Mouse (Mus musculus): ENCODE results near the gene Dgkz. TPM values are rescaled to one million over a fixed set of nuclear protein-coding genes. Genes with fewer than 3 reads are reported as not detected.

Dgkz gene
- polyA plus RNA-seq, 1 experiment, result 47.1 TPM

DNA sequence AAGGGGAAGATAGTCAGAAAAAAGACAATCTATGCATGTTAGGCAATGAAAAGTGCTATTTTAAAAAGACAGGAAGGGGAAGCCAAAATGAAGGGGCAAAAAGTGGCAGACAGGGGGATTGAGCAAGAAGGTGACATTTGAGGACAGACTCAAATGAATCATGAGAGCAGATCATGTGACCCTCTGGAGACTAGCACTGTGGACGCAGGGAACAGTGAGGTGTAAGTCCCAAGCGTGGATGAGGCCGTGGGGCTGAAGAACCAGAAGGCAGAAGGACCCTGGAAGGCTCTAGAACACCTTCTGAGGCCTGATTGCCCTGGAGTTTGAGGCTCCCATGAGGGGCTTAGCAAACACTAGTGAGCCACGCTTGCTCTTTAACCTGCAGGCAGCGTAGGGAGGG lies 9.3 kb downstream of the Dgkz start:
- H3K4me3 ChIP-seq (ENCODE audit: insufficient read depth, poor library complexity, severe bottlenecking), result no peak overlapping the region

DNA sequence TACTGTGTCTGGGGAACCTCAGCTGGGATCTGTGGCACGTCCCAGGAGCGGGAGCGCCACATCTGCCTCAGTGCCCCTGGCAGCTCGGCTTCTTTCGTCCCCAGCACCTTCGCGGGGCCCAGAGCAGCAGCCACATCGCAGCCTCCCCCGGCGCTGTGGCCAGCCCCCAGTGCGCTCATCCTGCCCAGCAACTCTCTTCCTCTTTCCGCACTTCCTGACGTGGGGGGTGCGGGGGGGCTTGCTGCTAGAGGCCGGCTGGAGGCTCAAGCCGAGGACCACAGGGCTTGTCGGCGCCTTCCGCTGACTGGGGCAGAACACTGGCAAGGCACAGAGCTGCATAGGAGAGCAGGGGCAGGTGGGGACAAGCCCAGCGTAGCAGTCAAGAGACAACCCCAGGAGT lies 10.2 kb downstream of the Dgkz start:
- no peaks in the 10 kb centered on the region for H3K27me3 ChIP-seq (ENCODE audit: control insufficient read depth, insufficient read depth, insufficient read length)
- H3K79me3 ChIP-seq (ENCODE audit: low read depth), result peaks cover 22% of the 10 kb centered on the region
- peaks cover 29% of the 10 kb centered on the region for H3K79me2 ChIP-seq (ENCODE audit: control insufficient read depth, insufficient read depth)
- H3ac ChIP-seq (ENCODE audit: control insufficient read depth, insufficient read length, low read depth), result no peak overlapping the region
- H3K4me3 ChIP-seq (ENCODE audit: insufficient read depth, poor library complexity, severe bottlenecking), result no peak overlapping the region
- H3K36me3 ChIP-seq (ENCODE audit: control insufficient read depth, insufficient read depth), result no peaks in the 10 kb centered on the region
- TF ChIP-seq CTCF (IDR thresholded peaks at IDR 0.05; ENCODE audit: control insufficient read depth, insufficient read depth, insufficient read length) (no peak), FOSL1 (IDR thresholded peaks at IDR 0.05; ENCODE audit: insufficient read depth, low read length, poor library complexity, severe bottlenecking) (no peak), MYOG (IDR thresholded peaks at IDR 0.05; ENCODE audit: control insufficient read depth, extremely low read depth, insufficient read length) (no peak), MYOD1 (IDR thresholded peaks at IDR 0.05; ENCODE audit: control insufficient read depth, insufficient read length, low read depth) (no peak)

More for the DNA sequence above, 9.3 kb downstream of the Dgkz start:
- H3K79me2 ChIP-seq (ENCODE audit: control insufficient read depth, insufficient read depth), result peaks cover 19% of the 10 kb centered on the region
- no peak overlapping the region for H3ac ChIP-seq (ENCODE audit: control insufficient read depth, insufficient read length, low read depth)
- TF ChIP-seq MYOG (IDR thresholded peaks at IDR 0.05; ENCODE audit: control insufficient read depth, extremely low read depth, insufficient read length), result no peak
- TF ChIP-seq USF1 (IDR thresholded peaks at IDR 0.05; ENCODE audit: low read depth), result peak; percentile 17
- no peaks in the 10 kb centered on the region for H3K36me3 ChIP-seq (ENCODE audit: control insufficient read depth, insufficient read depth)
- H3K27me3 ChIP-seq (ENCODE audit: control insufficient read depth, insufficient read depth, insufficient read length), result no peaks in the 10 kb centered on the region
- peaks cover 15% of the 10 kb centered on the region for H3K79me3 ChIP-seq (ENCODE audit: low read depth)

DNA sequence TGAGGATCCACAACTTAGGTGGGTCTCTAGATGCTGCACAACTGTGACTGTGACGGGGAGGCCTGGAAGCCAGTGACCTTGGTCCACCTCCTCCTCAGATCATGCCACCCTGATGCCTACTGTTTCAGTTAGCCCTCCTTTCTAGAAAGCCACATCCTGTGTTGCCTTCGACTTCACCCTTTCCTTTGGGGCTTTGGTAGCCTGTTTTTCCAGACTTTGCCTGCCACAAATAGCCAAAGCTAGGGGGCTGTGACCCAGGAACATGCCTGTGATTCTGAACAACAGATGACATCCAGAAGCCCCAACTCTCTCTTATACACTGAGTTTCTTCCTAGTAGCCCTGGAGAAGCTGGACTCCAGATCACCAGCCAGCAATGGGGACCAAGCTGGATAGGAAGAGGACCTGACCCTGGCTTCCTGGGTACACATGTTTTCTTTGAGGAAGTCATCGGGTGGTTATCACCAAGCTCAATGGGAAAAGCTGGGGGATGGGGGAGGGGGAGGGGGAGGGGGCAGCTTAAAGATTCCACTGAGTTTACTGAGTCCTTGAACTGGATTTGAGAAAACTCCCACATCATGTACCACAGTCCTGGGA lies 11.0 kb downstream of the Dgkz start:
- Histone ChIP-seq H3K36me3 (ENCODE audit: control insufficient read depth, insufficient read depth) (peaks cover 3% of the 10 kb centered on the region), H3K4me3 (ENCODE audit: insufficient read depth, poor library complexity, severe bottlenecking) (no peak overlapping the region), H3K79me2 (ENCODE audit: control insufficient read depth, insufficient read depth) (peaks cover 36% of the 10 kb centered on the region), H3K79me3 (ENCODE audit: low read depth) (peaks cover 23% of the 10 kb centered on the region), H3ac (ENCODE audit: control insufficient read depth, insufficient read length, low read depth) (no peak overlapping the region), H3K27me3 (ENCODE audit: control insufficient read depth, insufficient read depth, insufficient read length) (no peaks in the 10 kb centered on the region)
- TF ChIP-seq CEBPB (IDR thresholded peaks at IDR 0.05; ENCODE audit: low read depth) (no peak), MYOD1 (IDR thresholded peaks at IDR 0.05; ENCODE audit: control insufficient read depth, insufficient read length, low read depth) (no peak), USF1 (IDR thresholded peaks at IDR 0.05; ENCODE audit: low read depth) (no peak), FOSL1 (IDR thresholded peaks at IDR 0.05; ENCODE audit: insufficient read depth, low read length, poor library complexity, severe bottlenecking) (no peak), MYOG (IDR thresholded peaks at IDR 0.05; ENCODE audit: control insufficient read depth, extremely low read depth, insufficient read length) (no peak), MAX (IDR thresholded peaks at IDR 0.05) (no peak), CTCF (IDR thresholded peaks at IDR 0.05; ENCODE audit: control insufficient read depth, insufficient read depth, insufficient read length) (no peak)

DNA sequence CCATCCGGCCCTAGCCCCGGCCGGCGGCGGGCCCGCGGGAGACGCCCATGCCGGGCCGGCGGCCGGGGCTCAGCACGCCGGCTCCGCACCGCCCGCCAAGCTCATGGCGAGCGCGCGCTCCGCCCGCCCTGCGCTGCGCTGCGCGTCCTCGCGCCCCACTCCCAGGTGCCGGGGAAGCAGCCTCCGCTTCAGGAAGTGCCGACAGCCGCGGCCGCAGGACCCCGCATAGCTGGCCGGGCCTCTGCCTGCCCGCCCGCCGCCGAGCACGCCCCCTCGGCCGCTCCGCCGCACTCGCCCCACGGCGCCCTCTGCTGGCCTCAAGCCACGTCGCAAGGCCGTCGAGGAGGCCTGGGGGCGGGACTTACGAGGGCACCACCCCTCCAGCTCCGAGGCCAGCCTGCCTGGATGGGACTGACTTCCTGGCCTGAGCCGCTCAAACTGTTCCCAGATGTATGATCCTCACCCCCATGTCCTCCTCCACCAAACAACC lies 12.2 kb downstream of the Dgkz start:
- no peaks in the 10 kb centered on the region for H3K27me3 ChIP-seq (ENCODE audit: control insufficient read depth, insufficient read depth, insufficient read length)
- TF ChIP-seq MYOD1 (IDR thresholded peaks at IDR 0.05; ENCODE audit: control insufficient read depth, insufficient read length, low read depth) (no peak), CTCF (IDR thresholded peaks at IDR 0.05; ENCODE audit: control insufficient read depth, insufficient read depth, insufficient read length) (peak; percentile 99), MAX (IDR thresholded peaks at IDR 0.05) (peak; percentile 87), FOSL1 (IDR thresholded peaks at IDR 0.05; ENCODE audit: insufficient read depth, low read length, poor library complexity, severe bottlenecking) (no peak), USF1 (IDR thresholded peaks at IDR 0.05; ENCODE audit: low read depth) (no peak)
- peak overlapping the region; percentile 84 for H3K4me3 ChIP-seq (ENCODE audit: insufficient read depth, poor library complexity, severe bottlenecking)
- peaks cover 48% of the 10 kb centered on the region for H3K79me2 ChIP-seq (ENCODE audit: control insufficient read depth, insufficient read depth)
- peaks cover 23% of the 10 kb centered on the region for H3K79me3 ChIP-seq (ENCODE audit: low read depth)
- peaks cover 3% of the 10 kb centered on the region for H3K36me3 ChIP-seq (ENCODE audit: control insufficient read depth, insufficient read depth)
- H3ac ChIP-seq (ENCODE audit: control insufficient read depth, insufficient read length, low read depth), result peak overlapping the region; percentile 95

DNA sequence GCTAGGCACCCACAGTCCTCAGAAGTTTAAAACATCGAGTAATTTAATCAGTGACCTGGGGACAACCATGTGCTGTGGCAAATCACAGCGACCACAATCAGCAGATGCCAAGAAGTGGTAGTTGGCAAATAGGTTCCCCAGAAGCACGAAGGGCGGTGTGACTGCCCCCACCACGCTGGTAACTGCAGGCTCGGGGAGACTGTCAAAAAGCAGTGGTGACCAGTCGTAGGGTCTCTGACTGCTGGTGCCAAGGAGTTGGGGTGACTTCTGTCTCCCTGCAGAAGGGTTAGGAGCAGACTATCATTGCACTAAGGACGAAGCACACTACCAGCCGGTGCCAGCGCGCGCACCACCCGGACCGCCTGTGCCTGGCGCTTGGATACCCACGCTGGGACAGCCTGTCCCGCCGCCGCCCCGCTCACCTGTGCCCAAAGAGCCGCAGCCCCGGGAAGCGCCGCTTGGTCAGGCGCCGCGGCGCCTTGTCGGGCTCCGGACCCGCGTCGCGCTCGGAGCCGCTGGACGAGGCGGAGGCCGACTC lies 12.7 kb downstream of the Dgkz start:
- Histone ChIP-seq H3K4me3 (ENCODE audit: insufficient read depth, poor library complexity, severe bottlenecking) (peak overlapping the region; percentile 84), H3K27me3 (ENCODE audit: control insufficient read depth, insufficient read depth, insufficient read length) (no peaks in the 10 kb centered on the region), H3ac (ENCODE audit: control insufficient read depth, insufficient read length, low read depth) (peak overlapping the region; percentile 95), H3K79me2 (ENCODE audit: control insufficient read depth, insufficient read depth) (peaks cover 54% of the 10 kb centered on the region), H3K36me3 (ENCODE audit: control insufficient read depth, insufficient read depth) (peaks cover 3% of the 10 kb centered on the region), H3K79me3 (ENCODE audit: low read depth) (peaks cover 26% of the 10 kb centered on the region)
- no peak for TF ChIP-seq MYOG (IDR thresholded peaks at IDR 0.05; ENCODE audit: control insufficient read depth, extremely low read depth, insufficient read length)
- TF ChIP-seq CTCF (IDR thresholded peaks at IDR 0.05; ENCODE audit: control insufficient read depth, insufficient read depth, insufficient read length), result no peak
- peak; percentile 7 for TF ChIP-seq MAX (IDR thresholded peaks at IDR 0.05)
- no peak for TF ChIP-seq FOSL1 (IDR thresholded peaks at IDR 0.05; ENCODE audit: insufficient read depth, low read length, poor library complexity, severe bottlenecking)
- peak; percentile 7 for TF ChIP-seq MYOD1 (IDR thresholded peaks at IDR 0.05; ENCODE audit: control insufficient read depth, insufficient read length, low read depth)
- TF ChIP-seq USF1 (IDR thresholded peaks at IDR 0.05; ENCODE audit: low read depth), result no peak
- no peak for TF ChIP-seq CEBPB (IDR thresholded peaks at IDR 0.05; ENCODE audit: low read depth)

Measured in C2C12 (cell line).